Mouse (Mus musculus) kidney, postnatal 0 days (tissue): Measurements from ENCODE around the gene Cfap99. TPM values are rescaled to one million over a fixed set of nuclear protein-coding genes. Genes with fewer than 3 reads are reported as not detected.

Experiments used
- ATAC-seq: fragments of 200-750 bp; cut with Nextera tagmentation; replicated peaks from 2 replicates; pipeline ENCODE4 v1.8.0; 2017; ENCODE audit warnings: low read depth, moderate number of reproducible peaks, moderate TSS enrichment, moderate library complexity; ENCODE audit not compliant: low FRiP score
- DNase-seq: peaks from one replicate; pipeline ENCODE4 v3.0.0-alpha.2; 2016; ENCODE audit warnings: low spot score
- H3K27ac ChIP-seq: fragments of 300-500 bp; sonication (generic); 2 replicates; pipeline ENCODE4 v1.5.1; 2014; ENCODE audit warnings: mild to moderate bottlenecking
- H3K27me3 ChIP-seq: fragments of 300-500 bp; sonication (generic); 2 replicates; pipeline ENCODE4 v1.6.1; 2014; ENCODE audit warnings: low read length, mixed read lengths; ENCODE audit not compliant: insufficient read depth
- H3K36me3 ChIP-seq: fragments of 300-500 bp; sonication (generic); 2 replicates; pipeline ENCODE4 v1.6.1; 2014; ENCODE audit warnings: low read length, mixed read lengths; ENCODE audit not compliant: insufficient read depth
- H3K4me1 ChIP-seq: fragments of 300-500 bp; sonication (generic); replicated peaks from 2 replicates; pipeline ENCODE4 v1.6.1; 2014; ENCODE audit warnings: antibody characterized with exemption, low read length, mixed read lengths; ENCODE audit not compliant: insufficient read depth
- H3K4me2 ChIP-seq: fragments of 300-500 bp; sonication (generic); 2 replicates; pipeline ENCODE4 v1.6.1; 2014; ENCODE audit warnings: mild to moderate bottlenecking, low read length, moderate library complexity, mixed read lengths
- H3K4me3 ChIP-seq: fragments of 300-500 bp; sonication (generic); replicated peaks from 2 replicates; pipeline ENCODE4 v1.5.1; 2014; ENCODE audit warnings: low read depth, low read length
- H3K9ac ChIP-seq: fragments of 300-500 bp; sonication (generic); 2 replicates; pipeline ENCODE4 v1.6.1; 2014; ENCODE audit warnings: low read depth, low read length
- H3K9me3 ChIP-seq: fragments of 300-500 bp; sonication (generic); replicated peaks from 2 replicates; pipeline ENCODE4 v1.6.1; 2016; ENCODE audit warnings: low read length, inconsistent platforms, mixed read lengths
- CTCF ChIP-seq: IDR thresholded peaks from 2 replicates; pipeline ENCODE4 v1.5.1; 2016; ENCODE audit warnings: antibody characterized with exemption, low read depth, mild to moderate bottlenecking, moderate library complexity
- whole genome bisulfite sequencing: fragments of 180-500 bp; shearing (Covaris S2); extraction: QIAGEN DNeasy Blood & Tissue Kit; methylation state at CpG from one replicate; pipeline ENCODE4 v1.1.7; 2014; 5-methylcytosine and 5-hydroxymethylcytosine counted together
- polyA plus RNA-seq: library from polyadenylated mRNA; unstranded; fragments of >200 nt; fragmentation: Nextera tagmentation; extraction: Ambion mirVana; gene quantifications from 2 replicates; pipeline ENCODE4 v1.2.1, GENCODE M21; 2015

Cfap99 gene
- not detected in 2 replicates for polyA plus RNA-seq

GRCm38 (mm10) chr5:34288154-34288716, at the start of gene Cfap99, which contains the start of gene Zfyve28:
TSS of gene Cfap99 (plus strand) at chr5:34288600.
TSS of gene Zfyve28 (minus strand) at chr5:34288449.
- Histone ChIP-seq H3K36me3 (no peaks in the 10 kb centered on the region), H3K9ac (0 out of 2 replicates have a peak within 1 kb of the TSS, but pooled peaks have one; percentile 27), H3K27ac (no peak within 1 kb of the TSS), H3K27me3 (peaks cover 33% of the 10 kb centered on the region), H3K4me2 (peak within 1 kb of the TSS; percentile 87), H3K9me3 (no peaks in the 10 kb centered on the region), H3K4me3 (peak within 1 kb of the TSS; percentile 53), H3K4me1 (peaks cover 10% of the 10 kb centered on the region)
- under 1% methylated on average over 72 of the region's 83 CpGs for WGBS
- TF ChIP-seq CTCF, result no peak
- ATAC-seq (peak; percentile 86), DNase-seq (peak; percentile 61)

- Histone ChIP-seq H3K4me3 (no peak overlapping the region), H3K4me2 (0 out of 2 replicates have a peak overlapping the region, but pooled peaks have one; percentile 4), H3K27me3 (no peaks in the 10 kb centered on the region), H3K27ac (peak overlapping the region; percentile 34; the same call in 1 of the 2 replicates), H3K9ac (no peak overlapping the region), H3K4me1 (0 out of 2 replicates have a peak, but pooled peaks cover 4% of the 10 kb centered on the region), H3K9me3 (no peaks in the 10 kb centered on the region), H3K36me3 (no peaks in the 10 kb centered on the region)
- ATAC-seq (no peak), DNase-seq (peak; percentile 49)
- WGBS, result 15% methylated on average over 15 of the region's 15 CpGs
- no peak for TF ChIP-seq CTCF
Measured at GRCm38 (mm10) chr5:34242224-34242963, 46.0 kb upstream of the Cfap99 start.

- Histone ChIP-seq H3K4me3 (no peak overlapping the region), H3K36me3 (no peaks in the 10 kb centered on the region)
Measured at GRCm38 (mm10) chr5:34243062-34243461, 45.3 kb upstream of the Cfap99 start.

GRCm38 (mm10) chr5:34246443-34246842, 42.0 kb upstream of the Cfap99 start:
- DNase-seq, result no peak
- H3K9me3 ChIP-seq, result no peaks in the 10 kb centered on the region
- no peak overlapping the region for H3K9ac ChIP-seq
- no peaks in the 10 kb centered on the region for H3K27me3 ChIP-seq
- no peak overlapping the region for H3K4me2 ChIP-seq
- TF ChIP-seq CTCF, result no peak
- H3K27ac ChIP-seq, result no peak overlapping the region
- H3K36me3 ChIP-seq, result no peaks in the 10 kb centered on the region
- no peak overlapping the region for H3K4me3 ChIP-seq
- ATAC-seq, result no peak
- WGBS, result 92% methylated on average over 3 of the region's 3 CpGs
- 0 out of 2 replicates have a peak, but pooled peaks cover 4% of the 10 kb centered on the region for H3K4me1 ChIP-seq

More at GRCm38 (mm10) chr5:34243062-34243461, 45.3 kb upstream of the Cfap99 start:
- ATAC-seq, result no peak
- WGBS, result 82% methylated on average over 5 of the region's 5 CpGs
- DNase-seq, result no peak
- TF ChIP-seq CTCF, result no peak
- 0 out of 2 replicates have a peak, but pooled peaks cover 4% of the 10 kb centered on the region for H3K4me1 ChIP-seq
- H3K9me3 ChIP-seq, result no peaks in the 10 kb centered on the region
- H3K9ac ChIP-seq, result no peak overlapping the region
- H3K27ac ChIP-seq, result no peak overlapping the region
- H3K4me2 ChIP-seq, result no peak overlapping the region
- H3K27me3 ChIP-seq, result no peaks in the 10 kb centered on the region

- Histone ChIP-seq H3K9ac (no peak overlapping the region), H3K27me3 (no peaks in the 10 kb centered on the region), H3K4me3 (no peak overlapping the region), H3K9me3 (no peaks in the 10 kb centered on the region), H3K36me3 (no peaks in the 10 kb centered on the region), H3K27ac (no peak overlapping the region), H3K4me2 (no peak overlapping the region), H3K4me1 (no peaks in the 10 kb centered on the region)
- no peak for TF ChIP-seq CTCF
- DNase-seq (no peak), ATAC-seq (no peak)
- 71% methylated on average over 4 of the region's 4 CpGs for WGBS
Measured at GRCm38 (mm10) chr5:34249132-34249531, 39.3 kb upstream of the Cfap99 start.

GRCm38 (mm10) chr5:34250090-34250489, 38.3 kb upstream of the Cfap99 start:
- ATAC-seq, result no peak
- Histone ChIP-seq H3K9me3 (no peaks in the 10 kb centered on the region), H3K4me3 (no peak overlapping the region), H3K27me3 (no peaks in the 10 kb centered on the region), H3K36me3 (no peaks in the 10 kb centered on the region), H3K4me1 (no peaks in the 10 kb centered on the region), H3K27ac (no peak overlapping the region), H3K9ac (no peak overlapping the region), H3K4me2 (no peak overlapping the region)
- no peak for DNase-seq
- no peak for TF ChIP-seq CTCF
- WGBS, result 59% methylated on average over 3 of the region's 3 CpGs
